Mouse (Mus musculus) ES-E14 (cell line): ENCODE results near the gene Krt90.

Source experiments
- CHD2 ChIP-seq: IDR thresholded peaks from 2 replicates; pipeline ENCODE4 v1.6.1; 2014; ENCODE audit warnings: mild to moderate bottlenecking, low read depth, low read length, inconsistent platforms
- HCFC1 ChIP-seq: IDR thresholded peaks from 2 replicates; pipeline ENCODE4 v1.6.1; 2012; ENCODE audit warnings: low read length, inconsistent platforms, borderline replicate concordance; ENCODE audit not compliant: insufficient read depth
- MAFK ChIP-seq: IDR thresholded peaks from 2 replicates; pipeline ENCODE4 v1.6.1; 2014; ENCODE audit warnings: mild to moderate bottlenecking, low read depth, low read length, inconsistent platforms; ENCODE audit not compliant: insufficient read depth

DNA sequence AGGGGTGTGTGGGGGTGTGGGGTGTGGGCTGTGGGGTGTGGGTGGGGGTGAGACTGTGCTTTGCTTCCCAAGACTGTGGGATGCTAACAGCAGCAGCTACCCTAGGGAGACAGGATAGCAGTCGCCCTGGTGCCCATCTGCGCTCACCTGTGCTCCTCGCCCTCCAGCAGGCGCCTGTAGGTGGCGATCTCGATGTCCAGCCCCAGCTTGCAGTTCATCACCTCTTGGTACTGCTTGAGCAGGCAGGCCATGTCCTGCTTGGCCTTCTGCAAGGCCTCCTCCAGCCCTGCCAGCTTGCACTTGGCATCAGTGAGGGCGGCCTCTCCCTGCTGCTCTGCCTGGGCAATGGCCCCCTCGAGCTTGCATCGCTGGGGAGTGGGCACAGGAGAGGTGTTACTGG lies 20.2 kb downstream of the Krt90 start:
- TF ChIP-seq MAFK, result no peak
- TF ChIP-seq CHD2, result no peak
- no peak for TF ChIP-seq HCFC1
